Mouse (Mus musculus) Patski (cell line): ENCODE measurements at regions not wholly inside any gene's neighbourhood (a gene's known extent, or its start where the extent isn't known, plus 50 kb on each side); places are given as distances from the start of the nearest gene placed in this dataset.
A peak's percentile ranks its signal among the peaks of the same experiment; 100 is the strongest.

Experiments used
- ATAC-seq: fragments of 100-300 bp; one replicate; pipeline ENCODE4 v1.8.0; 2021
- CTCF ChIA-PET: fragments of 350-600 bp; sonication (Branson Sonifier 250); formaldehyde crosslinking; loops from one replicate; lab custom pipeline; 2022; ENCODE audit warnings: inconsistent platforms; lab: Charles Lee
- POLR2A ChIA-PET: fragments of 350-600 bp; sonication (Branson Sonifier 250); formaldehyde crosslinking; loops from one replicate; lab custom pipeline; 2022; ENCODE audit warnings: antibody characterized with exemption, inconsistent platforms; lab: Charles Lee
- DNase-seq: peaks from one replicate; pipeline ENCODE4 v3.0.0-alpha.2; 2011; ENCODE audit warnings: low read depth, low spot score
- H3K27me3 ChIP-seq: fragments of 371-371 bp; one replicate; pipeline ENCODE4 v1.5.1; 2021
- CTCF ChIP-seq: fragments of 100-300 bp; IDR thresholded peaks from one replicate; pipeline ENCODE4 v1.5.1; 2021
- in situ Hi-C: fragments of 300-500 bp; cut with MboI; formaldehyde crosslinking; loops from 3 replicates; pipeline ENCODE4 v1.11.1; 2018; ENCODE audit warnings: low pct_unique_long_range_greater_than_20kb, mixed read lengths

DNA sequence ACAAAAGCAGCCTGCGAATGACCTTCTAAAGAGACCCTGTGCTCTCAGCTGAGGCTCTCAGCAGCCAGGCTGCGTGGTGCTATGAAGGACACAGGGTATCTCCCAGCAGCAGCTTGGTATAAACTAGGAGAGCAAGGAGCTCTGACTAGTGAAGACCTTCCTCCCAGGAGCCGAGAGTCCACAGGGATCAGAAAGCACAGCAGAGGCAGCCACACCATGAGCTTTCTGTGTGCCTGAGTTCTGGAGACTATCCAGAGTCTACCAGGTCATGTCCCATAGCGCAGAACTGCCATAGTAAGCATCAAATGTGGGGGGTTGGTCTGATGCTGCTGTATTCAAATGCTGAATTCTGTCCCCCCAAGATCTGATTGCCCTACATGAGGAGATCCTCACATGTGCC is 124.2 kb upstream of the Dynlrb2 start:
- in situ Hi-C loops = no loop called here
- no peaks in the 10 kb centered on the region for H3K27me3 ChIP-seq
- DNase-seq (no peak), ATAC-seq (no peak)
- POLR2A ChIA-PET = no interaction called here
- no peak for TF ChIP-seq CTCF
- CTCF ChIA-PET = no interaction called here

DNA sequence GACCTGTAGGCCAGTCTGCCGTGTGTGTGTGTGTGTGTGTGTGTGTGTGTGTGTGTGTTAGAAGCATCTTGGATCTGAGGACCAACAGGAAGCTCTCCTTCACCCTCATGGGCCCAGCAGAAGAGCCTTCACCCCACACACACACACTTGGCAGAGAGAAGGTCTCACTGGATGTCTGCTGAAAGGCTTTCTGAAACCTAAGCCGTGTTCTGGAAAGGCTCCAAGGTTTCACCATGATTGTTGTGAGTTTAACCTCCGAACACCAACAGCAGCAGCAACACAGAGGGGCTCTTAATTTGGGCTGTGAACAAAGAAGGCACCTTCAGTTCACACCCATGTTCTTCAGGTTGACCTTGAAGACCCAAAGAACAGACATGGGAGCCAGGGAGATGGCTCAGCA is 124.9 kb upstream of the Dynlrb2 start:
- in situ Hi-C loops = no loop called here
- DNase-seq (no peak), ATAC-seq (no peak)
- no peaks in the 10 kb centered on the region for H3K27me3 ChIP-seq
- CTCF ChIA-PET = no interaction called here
- TF ChIP-seq CTCF = no peak
- POLR2A ChIA-PET = no interaction called here

DNA sequence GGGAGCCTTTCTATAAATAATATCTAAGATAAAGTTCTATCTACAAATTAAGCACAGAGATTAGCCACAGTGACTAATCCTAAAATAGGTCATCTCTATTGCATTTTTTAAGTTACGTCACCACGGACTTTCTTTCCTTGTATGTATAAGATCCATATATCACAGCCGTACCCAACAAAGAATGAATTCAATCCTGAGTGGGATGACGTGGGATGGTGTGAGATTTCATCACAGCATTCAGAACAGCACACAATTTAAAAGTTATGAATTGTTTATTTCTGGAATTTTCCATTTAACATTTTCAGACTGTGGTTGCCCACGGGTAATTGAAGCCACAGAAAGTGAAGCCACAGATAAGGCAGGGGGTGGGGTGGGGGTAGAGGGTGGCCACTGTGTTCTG is 129.0 kb upstream of the Dynlrb2 start:
- CTCF ChIA-PET = interaction anchor here (1.5 kb wide), 1 partner anchor 12 kb away, joined by 3 read pairs; no protein-coding TSS in a partner anchor
- ATAC-seq (no peak), DNase-seq (no peak)
- POLR2A ChIA-PET = no interaction called here
- in situ Hi-C loops = no loop called here
- H3K27me3 ChIP-seq = no peaks in the 10 kb centered on the region
- no peak for TF ChIP-seq CTCF

DNA sequence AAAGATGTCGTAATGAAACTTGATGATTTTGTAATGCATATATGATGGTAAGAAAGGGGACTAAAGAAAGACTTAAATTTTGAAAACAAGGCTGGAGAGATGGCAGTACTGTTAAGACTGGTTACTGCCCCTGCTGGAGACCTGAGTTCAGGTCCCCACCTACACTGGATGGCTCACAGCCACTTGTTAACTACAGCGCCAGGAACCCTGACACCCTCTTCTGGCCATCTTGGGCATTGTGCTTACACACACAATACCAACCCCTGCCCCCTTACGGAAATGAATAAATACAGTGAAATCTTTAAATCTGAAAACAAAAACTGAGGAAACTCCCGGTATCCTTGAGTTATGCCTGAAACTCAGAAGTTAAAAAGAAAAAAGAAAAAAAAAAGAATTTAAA is 131.7 kb upstream of the Dynlrb2 start:
- ATAC-seq (no peak), DNase-seq (no peak)
- in situ Hi-C loops = no loop called here
- H3K27me3 ChIP-seq = peaks cover 1% of the 10 kb centered on the region
- CTCF ChIA-PET = no interaction called here
- POLR2A ChIA-PET = interaction anchor here (0.6 kb wide), 1 partner anchor 30 kb away, joined by 3 read pairs; no protein-coding TSS in a partner anchor
- TF ChIP-seq CTCF = peak; percentile 39

DNA sequence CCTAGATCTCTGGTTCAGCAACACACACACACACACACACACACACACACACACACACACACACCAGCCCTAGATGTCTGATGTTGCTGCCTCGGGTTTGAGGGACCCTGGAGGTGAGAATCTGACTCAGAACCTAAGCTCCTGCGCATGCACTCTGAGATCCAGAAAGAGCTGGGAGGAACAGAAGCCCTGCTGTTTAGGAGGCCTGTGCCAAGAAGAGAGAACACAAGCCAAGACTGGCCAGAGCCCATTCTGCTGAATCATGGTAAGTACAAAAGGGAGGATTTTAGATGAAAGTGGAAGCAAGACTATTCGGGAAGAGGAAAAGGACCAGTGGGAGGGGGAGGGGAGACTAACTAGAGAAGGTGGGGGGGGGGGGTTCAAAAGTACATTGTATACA is 132.2 kb upstream of the Dynlrb2 start:
- DNase-seq = no peak
- H3K27me3 ChIP-seq = peaks cover 3% of the 10 kb centered on the region
- no peak for TF ChIP-seq CTCF
- in situ Hi-C loops = no loop called here
- CTCF ChIA-PET = no interaction called here
- no peak for ATAC-seq
- POLR2A ChIA-PET = interaction anchor here (0.6 kb wide), 1 partner anchor 9 kb away, joined by 3 read pairs; no protein-coding TSS in a partner anchor

DNA sequence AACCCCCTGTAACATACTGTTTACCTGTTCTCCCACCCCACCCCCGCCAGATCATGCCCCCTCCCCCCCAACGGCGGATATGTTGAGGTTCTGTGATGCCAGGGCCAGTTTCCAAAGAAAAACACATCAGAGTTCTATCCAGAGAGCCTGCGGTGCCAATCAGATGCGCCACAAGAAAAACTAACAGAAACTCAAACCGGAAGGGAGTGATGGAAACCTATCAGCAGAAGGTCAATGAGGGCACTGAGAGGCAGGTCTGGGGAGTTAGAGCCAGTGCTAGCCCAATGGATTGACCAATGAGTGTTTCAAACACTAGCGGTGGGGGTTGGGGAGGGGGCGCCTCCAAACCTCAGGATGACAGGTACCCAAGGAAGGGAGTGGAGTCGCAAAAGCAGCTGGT is 132.7 kb upstream of the Dynlrb2 start:
- CTCF ChIA-PET = no interaction called here
- no peak for ATAC-seq
- DNase-seq = no peak
- H3K27me3 ChIP-seq = peaks cover 3% of the 10 kb centered on the region
- POLR2A ChIA-PET = interaction anchor here (0.6 kb wide), 1 partner anchor 9 kb away, joined by 3 read pairs; no protein-coding TSS in a partner anchor
- no peak for TF ChIP-seq CTCF
- in situ Hi-C loops = no loop called here

DNA sequence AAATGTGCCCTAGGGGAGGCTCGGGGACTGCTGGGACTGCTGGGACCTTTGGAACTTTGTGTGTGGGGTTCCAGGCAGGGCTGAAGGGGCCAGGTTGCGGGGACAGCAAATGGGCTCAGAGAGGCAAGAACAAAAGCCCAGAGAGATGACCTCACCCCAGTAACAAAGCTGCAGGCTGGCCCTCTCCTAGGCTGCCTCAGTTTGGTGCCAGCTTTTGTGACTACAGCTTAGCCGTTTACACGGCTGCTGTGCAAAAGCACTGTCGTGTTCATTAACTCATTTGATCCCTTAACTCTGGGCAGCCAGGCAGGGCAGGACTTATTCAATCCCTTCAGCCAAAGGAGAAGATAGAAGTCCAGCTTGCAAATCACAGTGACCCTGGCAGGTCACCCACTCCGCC is 137.3 kb upstream of the Dynlrb2 start:
- in situ Hi-C loops = no loop called here
- no peak for DNase-seq
- no peak for TF ChIP-seq CTCF
- H3K27me3 ChIP-seq = peaks cover 9% of the 10 kb centered on the region
- ChIA-PET POLR2A (no interaction called here), CTCF (no interaction called here)
- peak; percentile 44 for ATAC-seq

DNA sequence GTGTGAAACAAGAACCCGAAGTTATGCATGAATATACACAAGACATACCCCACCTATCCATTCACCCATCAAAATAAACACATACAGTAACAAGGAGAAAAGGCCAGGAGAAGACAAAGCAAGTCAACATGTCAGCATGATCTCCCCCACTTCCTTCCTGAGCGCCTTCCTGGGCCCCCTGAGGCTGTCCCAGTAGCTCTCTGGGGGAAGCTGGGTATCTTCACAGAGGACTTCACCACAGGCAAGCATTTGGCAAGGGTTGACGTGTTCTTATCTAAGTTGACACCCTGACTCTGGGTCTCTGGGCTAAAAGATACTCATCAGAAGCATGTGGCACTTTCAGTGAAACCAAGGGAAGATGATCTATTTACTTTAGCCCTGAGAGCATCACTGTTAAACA is 138.1 kb upstream of the Dynlrb2 start:
- no peak for DNase-seq
- ATAC-seq = no peak
- POLR2A ChIA-PET = no interaction called here
- TF ChIP-seq CTCF = no peak
- in situ Hi-C loops = no loop called here
- H3K27me3 ChIP-seq = peaks cover 10% of the 10 kb centered on the region
- CTCF ChIA-PET = no interaction called here

DNA sequence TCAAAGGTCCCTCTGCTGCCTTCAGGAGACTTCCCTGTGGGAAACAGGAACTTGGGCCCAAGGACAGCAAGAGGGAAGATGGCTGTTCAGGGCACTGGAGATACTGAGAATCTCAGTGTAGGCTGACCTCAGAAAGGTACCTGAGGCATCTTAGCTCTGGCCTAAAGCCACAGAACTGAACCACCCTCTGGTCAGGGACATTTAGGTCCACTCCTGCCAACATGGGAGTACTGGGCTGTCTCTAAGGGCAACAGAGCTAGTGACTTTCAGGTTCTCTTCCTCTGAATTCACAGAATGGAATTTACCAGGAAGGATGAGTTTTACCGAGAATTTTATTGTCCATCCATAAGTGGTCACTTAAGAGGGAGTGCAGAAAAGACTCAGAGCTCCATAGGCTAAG is 140.0 kb upstream of the Dynlrb2 start:
- POLR2A ChIA-PET = interaction anchor here (1.2 kb wide), 1 partner anchor 659 kb away, joined by 4 read pairs; no protein-coding TSS in a partner anchor
- in situ Hi-C loops = no loop called here
- ATAC-seq = no peak

DNA sequence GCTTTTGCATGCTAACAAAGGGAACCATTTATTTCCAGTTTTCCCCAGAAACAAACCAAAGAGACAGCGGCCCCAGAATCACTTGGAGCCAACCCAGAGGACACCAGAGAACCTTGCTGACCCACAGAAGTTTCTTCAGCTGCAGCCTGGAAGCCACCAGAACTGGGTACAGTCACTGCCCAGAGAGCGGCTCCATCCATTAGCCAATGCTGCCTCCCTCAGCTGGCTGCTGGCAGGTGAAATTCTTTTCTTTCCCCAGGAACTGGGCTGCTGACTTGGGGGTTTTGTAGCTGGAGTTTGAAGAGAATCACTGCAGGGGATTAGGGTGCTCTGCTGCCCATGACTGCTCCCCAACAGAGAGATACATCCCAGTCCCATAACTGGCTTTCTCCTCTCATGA is 140.6 kb upstream of the Dynlrb2 start:
- TF ChIP-seq CTCF = peak; percentile 77
- POLR2A ChIA-PET = no interaction called here
- in situ Hi-C loops = no loop called here
- H3K27me3 ChIP-seq = peaks cover 10% of the 10 kb centered on the region
- DNase-seq (no peak), ATAC-seq (peak; percentile 45)
- CTCF ChIA-PET = interaction anchor here (0.7 to 1.7 kb wide), 4 partner anchors 12 to 253 kb away, joined by 3 to 4 read pairs (median 3); no protein-coding TSS in a partner anchor

More for the DNA sequence above, 140.0 kb upstream of the Dynlrb2 start:
- no peak for DNase-seq
- peaks cover 10% of the 10 kb centered on the region for H3K27me3 ChIP-seq
- CTCF ChIA-PET = interaction anchor here (0.7 to 1.7 kb wide), 3 partner anchors 18 to 254 kb away, joined by 3 to 4 read pairs (median 3); no protein-coding TSS in a partner anchor
- TF ChIP-seq CTCF = no peak

DNA sequence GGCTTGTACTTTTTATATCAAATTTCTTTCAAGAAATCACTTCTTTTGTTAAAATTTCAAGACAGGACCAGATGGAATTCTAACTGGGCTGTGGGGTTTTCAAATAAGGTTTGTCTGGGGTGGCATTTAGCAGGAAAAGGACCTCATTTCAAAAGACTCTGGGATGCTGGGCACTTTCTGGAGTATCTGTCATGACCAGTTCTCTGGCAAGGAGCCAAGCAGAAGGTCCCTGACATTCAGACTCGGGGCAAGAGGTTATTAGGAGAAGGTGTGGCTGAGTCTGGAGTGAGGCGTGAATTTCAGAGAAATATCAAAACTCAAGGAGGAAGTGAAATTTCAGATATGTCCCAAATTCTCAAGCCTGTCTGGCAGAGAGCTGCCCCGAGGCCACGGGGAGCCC is 142.4 kb upstream of the Dynlrb2 start:
- peaks cover 7% of the 10 kb centered on the region for H3K27me3 ChIP-seq
- in situ Hi-C loops = no loop called here
- DNase-seq (no peak), ATAC-seq (no peak)
- TF ChIP-seq CTCF = no peak
- CTCF ChIA-PET = interaction anchor here (1.3 kb wide), 1 partner anchor 9 kb away, joined by 3 read pairs; no protein-coding TSS in a partner anchor
- POLR2A ChIA-PET = interaction anchor here (0.5 kb wide), 1 partner anchor 10 kb away, joined by 4 read pairs; no protein-coding TSS in a partner anchor

DNA sequence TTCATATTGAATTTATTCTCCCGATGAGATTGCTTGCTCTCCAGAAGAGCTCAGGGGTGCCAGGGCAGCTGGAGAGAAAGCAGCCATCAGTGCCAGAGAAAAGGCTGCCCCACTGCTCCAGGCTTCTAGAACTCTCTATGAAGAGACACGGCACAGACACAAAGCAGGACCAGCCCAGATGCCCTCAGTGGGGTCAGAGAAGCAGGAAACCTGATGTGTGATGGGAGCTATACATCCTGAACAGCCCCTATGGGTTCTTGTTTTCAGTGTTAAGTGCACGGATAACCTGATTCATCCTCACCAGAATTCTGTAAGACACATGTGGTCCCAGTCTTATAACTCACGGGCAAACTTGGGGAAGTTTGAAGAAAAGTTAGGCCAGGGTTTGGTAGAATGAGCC is 145.0 kb upstream of the Dynlrb2 start:
- H3K27me3 ChIP-seq = peaks cover 7% of the 10 kb centered on the region
- DNase-seq (no peak), ATAC-seq (no peak)
- ChIA-PET POLR2A (no interaction called here), CTCF (no interaction called here)
- no peak for TF ChIP-seq CTCF
- in situ Hi-C loops = no loop called here
